Comparison of ENCODE assay signal across 13 mouse cellular contexts in the genomic region with DNA sequence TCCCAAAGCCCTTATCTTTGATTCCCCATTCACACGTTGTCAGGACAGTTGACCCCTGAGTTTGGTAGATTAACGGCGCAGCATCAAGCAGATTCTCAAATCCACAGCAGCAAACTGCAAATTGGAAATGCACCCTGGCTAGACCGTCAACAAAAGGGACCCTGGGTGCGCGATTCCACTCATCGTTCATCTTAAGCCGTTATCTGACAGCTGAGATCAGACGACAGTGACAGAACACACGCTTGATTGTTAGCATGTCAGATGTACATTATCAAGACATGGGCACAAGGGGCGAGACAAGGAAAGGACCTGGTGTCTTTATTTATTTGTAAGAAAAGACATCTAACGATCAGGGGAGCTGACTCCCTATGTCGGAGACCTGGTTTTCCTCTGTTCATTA. TPM values are rescaled to one million over a fixed set of nuclear protein-coding genes. Genes with fewer than 3 reads are reported as not detected.
DNase-seq lines count a peak whose midpoint lies in the region; ATAC-seq lines count a peak whose summit lies in the region.
"Had no signal": no experiment of that assay in that cellular context is flagged by ENCODE, and none has a peak within 500 bp of the region (broad histone marks: within the 10 kb centered on the region; RNA-seq: fewer than 3 reads in every experiment).

No protein-coding gene starts in this region.

- no peak overlapping the region for H3K27ac ChIP-seq in heart, embryonic 13.5 days (replicated peaks)
- 0 out of 2 replicates have a peak overlapping the region, but pooled peaks have one; percentile 17 for H3K27ac ChIP-seq in midbrain, embryonic 13.5 days
- no peak overlapping the region for H3K27ac ChIP-seq in midbrain, embryonic 11.5 days (ENCODE audit: low read depth, low read length)
- H3K27ac ChIP-seq in hindbrain, embryonic 13.5 days: no peak overlapping the region
- H3K27ac ChIP-seq: embryonic facial prominence, embryonic 15.5 days; limb, embryonic 13.5 days had no signal

- peak overlapping the region; percentile 20 for H3K9ac ChIP-seq in heart, embryonic 13.5 days
- no peak overlapping the region for H3K9ac ChIP-seq in midbrain, embryonic 13.5 days (replicated peaks)
- H3K9ac ChIP-seq in midbrain, embryonic 11.5 days (ENCODE audit: low read length): no peak overlapping the region
- 0 out of 2 replicates have a peak overlapping the region, but pooled peaks have one; percentile 49 for H3K9ac ChIP-seq in hindbrain, embryonic 13.5 days
- H3K9ac ChIP-seq: embryonic facial prominence, embryonic 15.5 days; limb, embryonic 13.5 days had no signal

- H3K4me3 ChIP-seq in heart, embryonic 13.5 days: peak overlapping the region; percentile 32
- 0 out of 2 replicates have a peak overlapping the region, but pooled peaks have one; percentile 1 for H3K4me3 ChIP-seq in midbrain, embryonic 13.5 days (replicated peaks)
- H3K4me3 ChIP-seq in midbrain, embryonic 11.5 days (ENCODE audit: low read depth, low read length): no peak overlapping the region
- peak overlapping the region; percentile 26 for H3K4me3 ChIP-seq in hindbrain, embryonic 13.5 days
- H3K4me3 ChIP-seq: embryonic facial prominence, embryonic 15.5 days; limb, embryonic 13.5 days had no signal

- no peaks in the 10 kb centered on the region for H3K36me3 ChIP-seq in heart, embryonic 13.5 days
- no peaks in the 10 kb centered on the region for H3K36me3 ChIP-seq in midbrain, embryonic 13.5 days
- H3K36me3 ChIP-seq in midbrain, embryonic 11.5 days (ENCODE audit: control insufficient read depth, insufficient read depth, low read length): no peaks in the 10 kb centered on the region
- no peaks in the 10 kb centered on the region for H3K36me3 ChIP-seq in hindbrain, embryonic 13.5 days
- H3K36me3 ChIP-seq: embryonic facial prominence, embryonic 15.5 days; limb, embryonic 13.5 days had no signal

- ATAC-seq in heart, embryonic 13.5 days (ENCODE audit: extremely low read depth, insufficient number of reproducible peaks, low FRiP score, low TSS enrichment): no peak
- no peak for ATAC-seq in midbrain, embryonic 13.5 days
- ATAC-seq in midbrain, embryonic 11.5 days (ENCODE audit: low FRiP score): no peak
- no peak for ATAC-seq in hindbrain, embryonic 13.5 days (ENCODE audit: low FRiP score)

- peak overlapping the region; percentile 62 for H3K4me2 ChIP-seq in heart, embryonic 13.5 days
- H3K4me2 ChIP-seq in midbrain, embryonic 13.5 days (replicated peaks): peak overlapping the region; percentile 40
- no peak overlapping the region for H3K4me2 ChIP-seq in midbrain, embryonic 11.5 days
- H3K4me2 ChIP-seq in hindbrain, embryonic 13.5 days: peak overlapping the region; percentile 47
- H3K4me2 ChIP-seq: embryonic facial prominence, embryonic 15.5 days; limb, embryonic 13.5 days had no signal

- no peak for DNase-seq in heart, adult 18-20 months
- no peak for DNase-seq in midbrain, embryonic 11.5 days (ENCODE audit: low spot score, missing footprints)
- peak; percentile 42 for DNase-seq in retina, embryonic 14.5 days (ENCODE audit: low spot score)
- DNase-seq in kidney, postnatal 14 days: no peak
- DNase-seq in spleen, postnatal 4 days (ENCODE audit: low spot score in 2 of 2): no peak
- DNase-seq: adrenal gland, adult 2 months; cerebellum, adult 11 months; right cerebral cortex, adult 18-20 months had no signal

- WGBS in heart, embryonic 13.5 days: 17% methylated on average over 13 of the region's 13 CpGs
- WGBS in midbrain, embryonic 13.5 days: 38% methylated on average over 13 of the region's 13 CpGs
- WGBS in midbrain, embryonic 11.5 days: 73% methylated on average over 13 of the region's 13 CpGs
- WGBS in hindbrain, embryonic 13.5 days: 40% methylated on average over 13 of the region's 13 CpGs

- H3K27me3 ChIP-seq in heart, embryonic 13.5 days (replicated peaks): no peaks in the 10 kb centered on the region
- no peaks in the 10 kb centered on the region for H3K27me3 ChIP-seq in midbrain, embryonic 13.5 days
- no peaks in the 10 kb centered on the region for H3K27me3 ChIP-seq in midbrain, embryonic 11.5 days (ENCODE audit: control insufficient read depth, insufficient read depth, low read length)
- H3K27me3 ChIP-seq in hindbrain, embryonic 13.5 days: no peaks in the 10 kb centered on the region
- H3K27me3 ChIP-seq: embryonic facial prominence, embryonic 15.5 days; limb, embryonic 13.5 days had no signal

- peaks cover 4% of the 10 kb centered on the region; the same call in 1 of the 2 replicates for H3K4me1 ChIP-seq in heart, embryonic 13.5 days
- H3K4me1 ChIP-seq in midbrain, embryonic 13.5 days (replicated peaks): no peaks in the 10 kb centered on the region
- no peaks in the 10 kb centered on the region for H3K4me1 ChIP-seq in midbrain, embryonic 11.5 days (ENCODE audit: control insufficient read depth, insufficient read depth, low read length)
- peaks cover 3% of the 10 kb centered on the region; the same call in 1 of the 2 replicates for H3K4me1 ChIP-seq in hindbrain, embryonic 13.5 days (replicated peaks)
- H3K4me1 ChIP-seq: embryonic facial prominence, embryonic 15.5 days; limb, embryonic 13.5 days had no signal

- H3K9me3 ChIP-seq in heart, embryonic 13.5 days: no peaks in the 10 kb centered on the region
- no peaks in the 10 kb centered on the region for H3K9me3 ChIP-seq in midbrain, embryonic 13.5 days
- H3K9me3 ChIP-seq in midbrain, embryonic 11.5 days (ENCODE audit: control insufficient read depth, low read length): no peaks in the 10 kb centered on the region
- no peaks in the 10 kb centered on the region for H3K9me3 ChIP-seq in hindbrain, embryonic 13.5 days
- H3K9me3 ChIP-seq: embryonic facial prominence, embryonic 15.5 days; limb, embryonic 13.5 days had no signal

RNA-seq across cellular contexts. Expression of a gene that starts 39.5 kb away (rescaled TPM):
- polyA plus RNA-seq in heart, embryonic 13.5 days (2015; fragmentation: Nextera tagmentation; extraction: Ambion mirVana): 10.5 and 10.9 TPM in 2 replicates
- 1 to 10 TPM in 1 of 2 experiments, under 1 TPM in 1; 0.37 to 1.3 TPM for total RNA-seq in heart, adult 18-20 months (2021)
- 28.5 and 35.0 TPM in 2 replicates for polyA plus RNA-seq in midbrain, embryonic 13.5 days (2015; fragmentation: Nextera tagmentation; extraction: Ambion mirVana)
- 35.0 and 37.9 TPM in 2 replicates for polyA plus RNA-seq in midbrain, embryonic 11.5 days (2014; fragmentation: Nextera tagmentation; extraction: Ambion mirVana)
- 31.0 and 40.1 TPM in 2 replicates for polyA plus RNA-seq in hindbrain, embryonic 13.5 days (2015; fragmentation: Nextera tagmentation; extraction: Ambion mirVana)

Comparison
In these comparisons a context has a peak if more than half of its experiments do, and no peak if none do; other contexts are left out.
1. H3K9ac ChIP-seq: peak in heart, embryonic 13.5 days (single experiment) and hindbrain, embryonic 13.5 days (single experiment); none in midbrain, embryonic 13.5 days (single experiment) and midbrain, embryonic 11.5 days (single experiment).